Mouse (Mus musculus): ENCODE measurements around the gene Bcl2l10. TPM values are rescaled to one million over a fixed set of nuclear protein-coding genes. Genes with fewer than 3 reads are reported as not detected.

Gene Bcl2l10
- total and polyA plus RNA-seq, 2 experiments from 2014 or later = not detected

GRCm38 (mm10) chr9:75315238-75315637 is 32.3 kb upstream of the Bcl2l10 start:
- Histone ChIP-seq H3K9ac (replicated peaks; ENCODE audit: low read length, poor library complexity, severe bottlenecking) (no peak overlapping the region; the same call in 1 of the 2 replicates), H3K9me3 (ENCODE audit: low read length) (no peaks in the 10 kb centered on the region), H3K27ac (ENCODE audit: low read depth, low read length) (peak overlapping the region; percentile 89; the same call in 1 of the 2 replicates), H3K4me1 (ENCODE audit: insufficient read depth, low read length) (peaks cover 9% of the 10 kb centered on the region), H3K4me2 (ENCODE audit: low read depth, low read length, poor library complexity, severe bottlenecking) (peak overlapping the region; percentile 87), H3K4me3 (ENCODE audit: low read depth, low read length) (peak overlapping the region; percentile 70), H3K27me3 (ENCODE audit: insufficient read depth, low read length) (no peaks in the 10 kb centered on the region), H3K36me3 (ENCODE audit: insufficient read depth, low read length) (no peaks in the 10 kb centered on the region)
- no peak for TF ChIP-seq CTCF (IDR thresholded peaks at IDR 0.05)
- ATAC-seq (ENCODE audit: low FRiP score) (no peak), DNase-seq (ENCODE audit: low spot score) (no peak)
- 66% methylated on average over 3 of the region's 3 CpGs for WGBS

DNA sequence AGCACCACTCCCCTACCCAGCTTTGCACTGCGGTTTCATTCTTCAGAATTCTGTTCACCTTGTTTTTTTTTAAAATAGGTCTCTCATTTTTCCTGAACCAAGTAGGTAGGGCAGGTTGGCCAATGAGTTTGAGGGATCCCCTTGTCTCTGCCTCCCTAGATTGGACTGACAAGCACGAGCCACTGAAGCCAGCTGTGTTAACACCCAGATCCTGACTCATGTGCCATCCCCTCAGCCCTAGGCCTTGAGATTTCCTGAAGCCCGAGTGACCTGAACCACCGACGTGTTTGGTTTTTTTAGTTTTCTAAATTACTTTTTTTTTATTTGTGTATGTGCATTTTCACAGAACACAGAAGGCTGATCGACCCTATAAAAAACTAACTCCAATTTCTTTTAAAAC is 30.8 kb upstream of the Bcl2l10 start:
- Histone ChIP-seq H3K9me3 (ENCODE audit: low read length) (no peaks in the 10 kb centered on the region), H3K27me3 (ENCODE audit: insufficient read depth, low read length) (no peaks in the 10 kb centered on the region), H3K27ac (ENCODE audit: low read depth, low read length) (no peak overlapping the region), H3K36me3 (ENCODE audit: insufficient read depth, low read length) (peaks cover under 1% of the 10 kb centered on the region; the same call in 1 of the 2 replicates), H3K4me1 (ENCODE audit: insufficient read depth, low read length) (peaks cover 9% of the 10 kb centered on the region), H3K4me3 (ENCODE audit: low read depth, low read length) (no peak overlapping the region), H3K9ac (replicated peaks; ENCODE audit: low read length, poor library complexity, severe bottlenecking) (no peak overlapping the region), H3K4me2 (ENCODE audit: low read depth, low read length, poor library complexity, severe bottlenecking) (no peak overlapping the region)
- ATAC-seq (ENCODE audit: low FRiP score) = no peak
- no peak for DNase-seq (ENCODE audit: low spot score)
- WGBS = 91% methylated on average over 6 of the region's 6 CpGs
- TF ChIP-seq CTCF (IDR thresholded peaks at IDR 0.05) = no peak

DNA sequence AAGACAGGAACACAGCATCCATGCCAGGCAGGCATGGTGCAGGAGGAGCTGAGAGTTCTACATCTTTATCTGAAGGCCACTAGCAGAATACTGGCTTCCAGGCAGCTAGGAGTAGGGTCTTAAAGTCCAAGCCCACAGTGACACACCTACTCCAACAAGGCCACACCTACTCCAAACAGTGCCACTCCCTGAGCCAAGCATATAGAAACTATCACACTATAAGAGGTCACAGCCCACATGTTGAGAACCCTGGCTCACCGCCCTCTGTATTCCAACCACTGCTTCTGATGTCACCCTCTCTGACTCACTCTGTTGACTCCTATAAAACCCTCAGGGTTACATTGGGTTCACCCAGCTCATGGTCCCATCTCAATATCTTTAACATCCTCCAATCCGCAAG is 29.4 kb upstream of the Bcl2l10 start:
- no peak for TF ChIP-seq CTCF (IDR thresholded peaks at IDR 0.05)
- 98% methylated on average over 2 of the region's 2 CpGs for WGBS
- no peak for ATAC-seq (ENCODE audit: low FRiP score)

DNA sequence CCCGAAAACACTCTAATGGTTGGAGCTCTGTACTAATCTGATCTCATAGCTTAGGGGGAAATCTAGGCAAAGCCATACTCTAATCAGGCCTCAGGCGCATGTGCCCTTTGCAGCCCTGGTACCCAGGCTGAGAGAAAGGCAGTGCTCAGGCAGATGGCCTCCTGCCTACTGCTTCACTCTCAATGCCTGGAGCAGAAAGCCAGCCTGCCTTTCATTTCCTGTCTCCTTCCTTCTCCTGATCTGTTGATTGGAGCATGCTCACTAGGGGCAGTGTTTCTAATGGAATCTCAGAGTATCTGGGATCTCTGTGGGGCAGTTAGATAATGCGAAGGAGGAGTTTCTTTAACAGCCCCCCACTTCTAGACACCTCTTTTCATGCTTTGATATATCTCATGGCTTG is 28.2 kb upstream of the Bcl2l10 start:
- peak; percentile 48 for DNase-seq (ENCODE audit: low spot score)

More for the DNA sequence above, 29.4 kb upstream of the Bcl2l10 start:
- Histone ChIP-seq H3K4me2 (ENCODE audit: low read depth, low read length, poor library complexity, severe bottlenecking) (no peak overlapping the region), H3K36me3 (ENCODE audit: insufficient read depth, low read length) (peaks cover 3% of the 10 kb centered on the region; the same call in 1 of the 2 replicates), H3K27ac (ENCODE audit: low read depth, low read length) (no peak overlapping the region), H3K9ac (replicated peaks; ENCODE audit: low read length, poor library complexity, severe bottlenecking) (no peak overlapping the region), H3K27me3 (ENCODE audit: insufficient read depth, low read length) (no peaks in the 10 kb centered on the region), H3K4me3 (ENCODE audit: low read depth, low read length) (no peak overlapping the region), H3K9me3 (ENCODE audit: low read length) (no peaks in the 10 kb centered on the region), H3K4me1 (ENCODE audit: insufficient read depth, low read length) (peaks cover 9% of the 10 kb centered on the region)
- DNase-seq (ENCODE audit: low spot score) = no peak

GRCm38 (mm10) chr9:75322099-75322885 is 25.3 kb upstream of the Bcl2l10 start:
- Histone ChIP-seq H3K36me3 (ENCODE audit: insufficient read depth, low read length) (peaks cover 13% of the 10 kb centered on the region), H3K27ac (ENCODE audit: low read depth, low read length) (no peak overlapping the region), H3K4me1 (ENCODE audit: insufficient read depth, low read length) (no peaks in the 10 kb centered on the region), H3K4me2 (ENCODE audit: low read depth, low read length, poor library complexity, severe bottlenecking) (no peak overlapping the region), H3K4me3 (ENCODE audit: low read depth, low read length) (no peak overlapping the region), H3K9me3 (ENCODE audit: low read length) (no peaks in the 10 kb centered on the region), H3K9ac (replicated peaks; ENCODE audit: low read length, poor library complexity, severe bottlenecking) (no peak overlapping the region), H3K27me3 (ENCODE audit: insufficient read depth, low read length) (no peaks in the 10 kb centered on the region)
- DNase-seq (ENCODE audit: low spot score) (no peak), ATAC-seq (ENCODE audit: low FRiP score) (no peak)
- WGBS = 88% methylated on average over 13 of the region's 13 CpGs
- TF ChIP-seq CTCF (IDR thresholded peaks at IDR 0.05) = no peak

More for the DNA sequence above, 28.2 kb upstream of the Bcl2l10 start:
- no peak overlapping the region for H3K9ac ChIP-seq (replicated peaks; ENCODE audit: low read length, poor library complexity, severe bottlenecking)
- no peaks in the 10 kb centered on the region for H3K9me3 ChIP-seq (ENCODE audit: low read length)
- H3K36me3 ChIP-seq (ENCODE audit: insufficient read depth, low read length) = peaks cover 3% of the 10 kb centered on the region; the same call in 1 of the 2 replicates
- H3K4me1 ChIP-seq (ENCODE audit: insufficient read depth, low read length) = peaks cover 9% of the 10 kb centered on the region
- no peak overlapping the region for H3K4me2 ChIP-seq (ENCODE audit: low read depth, low read length, poor library complexity, severe bottlenecking)
- H3K27ac ChIP-seq (ENCODE audit: low read depth, low read length) = no peak overlapping the region
- peak; percentile 54 for TF ChIP-seq CTCF (IDR thresholded peaks at IDR 0.05)
- WGBS = 78% methylated on average over 3 of the region's 3 CpGs
- no peak for ATAC-seq (ENCODE audit: low FRiP score)
- H3K27me3 ChIP-seq (ENCODE audit: insufficient read depth, low read length) = no peaks in the 10 kb centered on the region
- no peak overlapping the region for H3K4me3 ChIP-seq (ENCODE audit: low read depth, low read length)

DNA sequence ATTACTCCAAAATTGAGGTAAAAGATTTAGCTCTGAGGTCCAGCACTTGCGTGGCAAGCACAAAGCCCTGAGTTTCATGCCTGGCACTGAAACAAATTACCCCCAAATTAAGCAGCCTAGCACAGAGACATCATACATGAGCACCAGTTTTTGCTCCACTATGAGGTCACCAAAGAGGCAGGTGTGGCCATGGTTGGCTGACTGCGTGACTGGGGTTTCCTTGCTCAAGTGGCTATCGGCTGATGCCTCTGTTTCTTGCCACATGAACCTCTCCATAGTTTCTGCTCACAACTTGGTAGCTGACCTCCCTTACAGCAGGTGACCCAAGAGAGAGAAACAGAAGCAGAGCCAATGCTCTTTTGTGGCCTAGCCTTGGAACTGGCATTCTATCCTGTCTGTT is 19.5 kb upstream of the Bcl2l10 start:
- Histone ChIP-seq H3K4me2 (ENCODE audit: low read depth, low read length, poor library complexity, severe bottlenecking) (no peak overlapping the region), H3K4me3 (ENCODE audit: low read depth, low read length) (no peak overlapping the region), H3K27ac (ENCODE audit: low read depth, low read length) (no peak overlapping the region), H3K4me1 (ENCODE audit: insufficient read depth, low read length) (no peaks in the 10 kb centered on the region), H3K36me3 (ENCODE audit: insufficient read depth, low read length) (peaks cover 25% of the 10 kb centered on the region), H3K27me3 (ENCODE audit: insufficient read depth, low read length) (no peaks in the 10 kb centered on the region), H3K9ac (replicated peaks; ENCODE audit: low read length, poor library complexity, severe bottlenecking) (no peak overlapping the region), H3K9me3 (ENCODE audit: low read length) (no peaks in the 10 kb centered on the region)
- ATAC-seq (ENCODE audit: low FRiP score) (no peak), DNase-seq (ENCODE audit: low spot score) (no peak)
- 96% methylated on average over 3 of the region's 3 CpGs for WGBS
- TF ChIP-seq CTCF (IDR thresholded peaks at IDR 0.05) = no peak
